Mouse (Mus musculus) CH12.LX (cell line): Measurements from ENCODE around the gene Fgfr2. TPM values are rescaled to one million over a fixed set of nuclear protein-coding genes. Genes with fewer than 3 reads are reported as not detected.

Source experiments
- DNase-seq: peaks from one replicate; pipeline ENCODE4 v3.0.0-alpha.2; 2013; ENCODE audit errors: extremely low read depth
- H3K27ac ChIP-seq: 2 replicates; pipeline ENCODE4 v1.5.1; 2012; ENCODE audit warnings: low read depth, mild to moderate bottlenecking, control low read depth, moderate library complexity; ENCODE audit not compliant: insufficient read depth
- H3K27me3 ChIP-seq: replicated peaks from 2 replicates; pipeline ENCODE3; 2012; ENCODE audit warnings: inconsistent platforms
- H3K36me3 ChIP-seq, 2 experiments: replicated peaks in 1 of 2; 2 replicates each; pipeline versions ENCODE3 to v1.6.1; 2012; ENCODE audit warnings: inconsistent platforms in 1 of 2, low read length in 1 of 2, mild to moderate bottlenecking in 1 of 2, mixed read lengths in 1 of 2, moderate library complexity in 1 of 2; ENCODE audit not compliant: control insufficient read depth in 1 of 2, insufficient read depth in 1 of 2
- H3K4me1 ChIP-seq, 2 experiments: 2 replicates each; pipeline ENCODE4 v1.6.1; 2012; ENCODE audit warnings: inconsistent platforms in 1 of 2, moderate library complexity in 1 of 2; ENCODE audit not compliant: insufficient read depth in 2 of 2, control insufficient read depth in 1 of 2
- H3K4me2 ChIP-seq: 2 replicates; pipeline ENCODE4 v1.6.1; 2012; ENCODE audit warnings: low read depth, mild to moderate bottlenecking, control low read depth; ENCODE audit not compliant: poor library complexity, insufficient read depth, severe bottlenecking
- H3K4me3 ChIP-seq, 3 experiments: fragments of 150-350 bp in 1 of 3; sonication (generic) in 1 of 3; replicated peaks in 1 of 3; 2 replicates each; pipeline versions ENCODE3 to v1.5.1; 2011 to 2012; ENCODE audit warnings: low read depth in 2 of 3, low read length in 2 of 3, mild to moderate bottlenecking in 2 of 3, moderate library complexity in 2 of 3, control low read depth in 1 of 3, improper control_type of control experiment in 1 of 3, inconsistent platforms in 1 of 3, mixed read lengths in 1 of 3; ENCODE audit not compliant: poor library complexity in 1 of 3
- H3K79me2 ChIP-seq: replicated peaks from 2 replicates; pipeline ENCODE4 v1.6.1; 2012; ENCODE audit warnings: mild to moderate bottlenecking, moderate library complexity; ENCODE audit not compliant: control insufficient read depth, poor library complexity, insufficient read depth, severe bottlenecking; ENCODE audit errors: extremely low read depth
- H3K9ac ChIP-seq: 2 replicates; pipeline ENCODE4 v1.6.1; 2012; ENCODE audit warnings: low read depth, mild to moderate bottlenecking, control low read depth, moderate library complexity; ENCODE audit not compliant: insufficient read depth
- H3K9me3 ChIP-seq: replicated peaks from 2 replicates; pipeline ENCODE3; 2012; ENCODE audit warnings: low read length, inconsistent platforms, mixed read lengths
- CHD1 ChIP-seq: IDR thresholded peaks from 2 replicates; pipeline ENCODE4 v1.6.1; 2012; ENCODE audit warnings: low read depth, low read length, improper control_type of control experiment, inconsistent platforms
- CTCF ChIP-seq, 2 experiments: IDR thresholded peaks in 1 of 2; conservative IDR thresholded peaks in 1 of 2; 2 replicates each; pipeline ENCODE4 v1.5.1; 2011 to 2012; ENCODE audit warnings: low read depth in 2 of 2, low read length in 2 of 2, improper control_type of control experiment in 1 of 2, inconsistent platforms in 1 of 2, mild to moderate bottlenecking in 1 of 2, moderate library complexity in 1 of 2
- EP300 ChIP-seq: IDR thresholded peaks from 2 replicates; pipeline ENCODE4 v1.6.1; 2011; ENCODE audit warnings: low read length, improper control_type of control experiment
- JUN ChIP-seq: IDR thresholded peaks from 2 replicates; pipeline ENCODE4 v1.6.1; 2011; ENCODE audit warnings: low read depth, mild to moderate bottlenecking, low read length, improper control_type of control experiment, moderate library complexity; ENCODE audit not compliant: insufficient read depth
- MAFK ChIP-seq: IDR thresholded peaks from 2 replicates; pipeline ENCODE4 v1.6.1; 2011; ENCODE audit warnings: low read length, improper control_type of control experiment; ENCODE audit not compliant: insufficient replicate concordance
- MAX ChIP-seq: IDR thresholded peaks from 2 replicates; pipeline ENCODE4 v1.6.1; 2011; ENCODE audit warnings: low read length, improper control_type of control experiment
- MYC ChIP-seq: IDR thresholded peaks from 2 replicates; pipeline ENCODE4 v1.6.1; 2011; ENCODE audit warnings: low read depth, mild to moderate bottlenecking, improper control_type of control experiment, low read length
- NELFE ChIP-seq: IDR thresholded peaks from 2 replicates; pipeline ENCODE4 v1.6.1; 2011; ENCODE audit warnings: low read depth, low read length, improper control_type of control experiment
- POLR2A ChIP-seq: IDR thresholded peaks from 2 replicates; pipeline ENCODE4 v1.6.1; 2011; ENCODE audit warnings: low read depth, mild to moderate bottlenecking, improper control_type of control experiment, low read length
- POLR2AphosphoS2 ChIP-seq: IDR thresholded peaks from 2 replicates; pipeline ENCODE4 v1.6.1; 2011; ENCODE audit warnings: low read depth, low read length, improper control_type of control experiment
- RAD21 ChIP-seq: IDR thresholded peaks from 2 replicates; pipeline ENCODE4 v1.6.1; 2011; ENCODE audit warnings: low read depth, mild to moderate bottlenecking, low read length, improper control_type of control experiment, moderate library complexity
- RCOR1 ChIP-seq: conservative IDR thresholded peaks from 2 replicates; pipeline ENCODE4 v1.6.1; 2012; ENCODE audit warnings: low read depth, mild to moderate bottlenecking, inconsistent platforms, low read length, improper control_type of control experiment
- SIN3A ChIP-seq: IDR thresholded peaks from 2 replicates; pipeline ENCODE4 v1.6.1; 2012; ENCODE audit warnings: low read length, improper control_type of control experiment, inconsistent platforms
- TBP ChIP-seq: conservative IDR thresholded peaks from 2 replicates; pipeline ENCODE4 v1.6.1; 2011; ENCODE audit warnings: low read depth, low read length, improper control_type of control experiment
- UBTF ChIP-seq: IDR thresholded peaks from 2 replicates; pipeline ENCODE4 v1.6.1; 2012; ENCODE audit warnings: low read depth, mild to moderate bottlenecking, inconsistent platforms, low read length, improper control_type of control experiment, moderate library complexity
- USF1 ChIP-seq: IDR thresholded peaks from 2 replicates; pipeline ENCODE4 v1.6.1; 2014; ENCODE audit warnings: low read depth, mild to moderate bottlenecking, inconsistent platforms, low read length, improper control_type of control experiment
- USF2 ChIP-seq: conservative IDR thresholded peaks from 2 replicates; pipeline ENCODE4 v1.6.1; 2011; ENCODE audit warnings: low read depth, low read length, improper control_type of control experiment
- ZNF384 ChIP-seq: IDR thresholded peaks from 2 replicates; pipeline ENCODE4 v1.6.1; 2012; ENCODE audit warnings: low read depth, low read length, improper control_type of control experiment, inconsistent platforms
- dilution Hi-C: fragments of 300-500 bp; cut with MboI; formaldehyde crosslinking; loops from 2 replicates; pipeline ENCODE4 v1.14.3; 2020; ENCODE audit warnings: low sequenced_read_pairs; ENCODE audit not compliant: extremely low pct_unique_long_range_greater_than_20kb, extremely low pct_ligation_motif_present
- in situ Hi-C: fragments of 300-500 bp; cut with MboI; formaldehyde crosslinking; loops from 3 replicates; pipeline ENCODE4 v1.14.3; 2019; ENCODE audit warnings: low sequenced_read_pairs, low pct_ligation_motif_present, low pct_unique_long_range_greater_than_20kb, mixed read lengths
- polyA plus RNA-seq: library from polyadenylated mRNA; unstranded; fragments of >175 nt; gene quantifications from 2 replicates; pipeline ENCODE4 v1.2.1, GENCODE M21; 2012; ENCODE audit warnings: low read depth; ENCODE audit not compliant: insufficient read length
- total RNA-seq, 2 experiments: library from RNA; depleted of rRNA; stranded (reverse); fragments of 300-350 nt in 1 of 2; fragments of >200 nt in 1 of 2; gene quantifications; 2 replicates each; pipeline ENCODE4 v1.2.3; 2012 to 2014

The Fgfr2 gene
- total and polyA plus RNA-seq, 3 experiments, result not detected

DNA sequence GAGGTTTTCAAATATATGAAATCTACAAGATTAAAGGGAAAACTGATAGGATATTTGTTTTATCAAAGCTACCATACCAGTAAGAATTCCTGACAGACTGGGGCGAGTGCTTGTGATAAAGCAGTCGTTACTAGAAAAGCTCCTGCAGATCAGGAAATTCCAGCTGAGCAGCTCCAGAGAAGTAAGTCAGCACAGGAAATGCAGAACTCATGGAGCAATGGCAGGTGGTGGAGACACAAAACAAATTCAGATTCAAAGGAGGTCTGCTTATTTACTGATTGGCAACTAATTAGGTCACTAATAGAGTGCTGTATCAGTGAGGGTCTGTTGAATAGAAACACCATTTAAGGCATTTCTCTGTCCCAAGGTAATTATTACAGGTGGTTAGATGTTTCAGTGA is 2232.3 kb downstream of the Fgfr2 start:
- in situ Hi-C loops (no loop called here), dilution Hi-C loops (no loop called here)
- H3K4me1 ChIP-seq, result peaks cover 0 to 27% of the 10 kb centered on the region in 2 experiments; a peak in 2 of 4 replicates
- no peak overlapping the region for H3K4me2 ChIP-seq
- H3K27me3 ChIP-seq, result peaks cover 2% of the 10 kb centered on the region
- DNase-seq, result no peak
- TF ChIP-seq CTCF (conservative IDR thresholded peaks at IDR 0.05 in 1 of 2, IDR thresholded peaks at IDR 0.05 in 1 of 2; ENCODE audit: low read depth in 2 of 2, low read length in 2 of 2) (no peak), JUN (no peak), MYC (no peak), POLR2A (no peak), SIN3A (no peak), USF1 (no peak), ZNF384 (no peak), NELFE (no peak), CHD1 (no peak), EP300 (no peak), RAD21 (no peak)
- no peaks in the 10 kb centered on the region for H3K9me3 ChIP-seq
- H3K79me2 ChIP-seq, result no peaks in the 10 kb centered on the region
- no peak overlapping the region for H3K9ac ChIP-seq
- no peak overlapping the region for H3K27ac ChIP-seq
- H3K4me3 ChIP-seq, result no peak overlapping the region
- no peaks in the 10 kb centered on the region for H3K36me3 ChIP-seq

DNA sequence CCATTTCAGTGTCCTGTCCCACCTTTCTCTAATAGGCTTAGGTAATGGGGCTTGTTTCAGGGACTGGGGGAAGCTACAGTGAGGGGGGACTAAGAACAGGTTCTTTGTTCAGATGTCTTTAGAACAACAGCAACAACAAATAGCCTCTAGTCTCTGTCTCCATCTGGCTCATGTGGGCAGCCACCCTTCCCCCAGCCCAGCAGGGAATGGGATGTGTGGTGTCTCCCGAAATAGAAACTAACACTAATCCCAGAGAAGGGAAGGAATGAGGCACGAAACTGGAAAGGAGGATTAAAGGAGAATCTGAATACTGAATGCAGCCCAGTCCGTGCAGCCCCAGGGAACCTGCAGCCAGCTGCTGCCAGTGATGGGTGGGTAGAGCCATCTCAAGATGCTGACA is 2235.2 kb downstream of the Fgfr2 start:
- H3K9me3 ChIP-seq, result no peaks in the 10 kb centered on the region
- H3K4me2 ChIP-seq, result no peak overlapping the region
- no peaks in the 10 kb centered on the region for H3K36me3 ChIP-seq
- H3K27me3 ChIP-seq, result peaks cover 3% of the 10 kb centered on the region
- no peak overlapping the region for H3K9ac ChIP-seq
- no peak for DNase-seq
- no peak overlapping the region for H3K27ac ChIP-seq
- no peak for TF ChIP-seq TBP
- no peak for TF ChIP-seq MAFK
- no peak for TF ChIP-seq RCOR1
- TF ChIP-seq UBTF, result no peak
- TF ChIP-seq, all 38 proteins: peak for 0
- in situ Hi-C loops, result no loop called here
- dilution Hi-C loops, result no loop called here
- H3K79me2 ChIP-seq, result no peaks in the 10 kb centered on the region
- H3K4me3 ChIP-seq, result no peak overlapping the region
- H3K4me1 ChIP-seq, result peaks cover 0 to 10% of the 10 kb centered on the region in 2 experiments; a peak in 1 of 4 replicates

DNA sequence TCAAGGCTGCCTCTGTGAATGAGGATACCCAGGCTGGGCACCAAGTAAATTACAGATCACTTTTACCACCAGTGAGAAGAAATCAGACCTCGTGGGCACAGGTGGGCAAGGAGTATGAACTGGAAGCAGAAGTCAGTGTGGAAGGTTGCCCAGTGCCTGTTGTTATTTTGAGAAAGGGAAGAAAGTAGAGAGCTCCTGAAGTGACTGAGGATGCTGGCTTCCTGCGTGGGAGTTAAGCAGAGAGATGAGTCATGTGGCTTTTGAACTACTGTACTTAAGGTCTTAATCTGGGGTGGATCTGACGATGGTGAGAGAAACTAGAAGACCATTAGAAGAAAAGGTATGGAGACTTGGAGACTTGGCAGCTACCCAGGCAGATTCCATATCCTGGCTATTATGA is 2236.9 kb downstream of the Fgfr2 start:
- no peak for TF ChIP-seq USF2
- no peak for TF ChIP-seq RAD21
- no peak for TF ChIP-seq POLR2AphosphoS2
- TF ChIP-seq EP300, result no peak
- no peak for TF ChIP-seq MAX
- TF ChIP-seq USF1, result no peak
- TF ChIP-seq MAFK, result no peak
- Histone ChIP-seq H3K4me3 (no peak overlapping the region), H3K27ac (no peak overlapping the region), H3K9ac (no peak overlapping the region), H3K4me2 (no peak overlapping the region), H3K36me3 (no peaks in the 10 kb centered on the region), H3K4me1 (peaks cover 0 to 6% of the 10 kb centered on the region in 2 experiments; a peak in 1 of 4 replicates), H3K27me3 (peaks cover 1% of the 10 kb centered on the region), H3K9me3 (no peaks in the 10 kb centered on the region), H3K79me2 (no peaks in the 10 kb centered on the region)
- dilution Hi-C loops (no loop called here), in situ Hi-C loops (no loop called here)
- DNase-seq, result no peak
